Mouse (Mus musculus) heart, embryonic 15.5 days (tissue): ENCODE measurements around the gene Tmem150b. TPM values are rescaled to one million over a fixed set of nuclear protein-coding genes. Genes with fewer than 3 reads are reported as not detected.

Experiments used
- ATAC-seq: fragments of 200-750 bp; cut with Nextera tagmentation; replicated peaks from 2 replicates; pipeline ENCODE4 v1.8.0; 2017; ENCODE audit warnings: low read depth, moderate TSS enrichment; ENCODE audit not compliant: insufficient number of reproducible peaks, insufficient read depth, low FRiP score
- H3K27ac ChIP-seq: fragments of 300-500 bp; sonication (generic); 2 replicates; pipeline ENCODE4 v1.5.1; 2015; ENCODE audit warnings: mild to moderate bottlenecking, inconsistent platforms
- H3K27me3 ChIP-seq: fragments of 300-500 bp; sonication (generic); 2 replicates; pipeline ENCODE4 v1.6.1; 2015; ENCODE audit warnings: inconsistent platforms
- H3K36me3 ChIP-seq: fragments of 300-500 bp; sonication (generic); 2 replicates; pipeline ENCODE4 v1.6.1; 2015; ENCODE audit warnings: mild to moderate bottlenecking, inconsistent platforms
- H3K4me1 ChIP-seq: fragments of 300-500 bp; sonication (generic); replicated peaks from 2 replicates; pipeline ENCODE4 v1.6.1; 2015; ENCODE audit warnings: inconsistent platforms
- H3K4me2 ChIP-seq: fragments of 300-500 bp; sonication (generic); 2 replicates; pipeline ENCODE4 v1.6.1; 2015; ENCODE audit warnings: inconsistent platforms, mild to moderate bottlenecking, moderate library complexity
- H3K4me3 ChIP-seq: fragments of 300-500 bp; sonication (generic); 2 replicates; pipeline ENCODE4 v1.5.1; 2015; ENCODE audit warnings: mild to moderate bottlenecking, inconsistent platforms
- H3K9ac ChIP-seq: fragments of 300-500 bp; sonication (generic); 2 replicates; pipeline ENCODE4 v1.6.1; 2015; ENCODE audit warnings: mild to moderate bottlenecking, inconsistent platforms
- H3K9me3 ChIP-seq: fragments of 300-500 bp; sonication (generic); replicated peaks from 2 replicates; pipeline ENCODE4 v1.6.1; 2016; ENCODE audit warnings: inconsistent platforms
- WGBS: fragments of 180-500 bp; shearing (Covaris S2); methylation state at CpG from one replicate; pipeline ENCODE4 v1.1.7; 2015; ENCODE audit warnings: mixed read lengths; 5-methylcytosine and 5-hydroxymethylcytosine counted together
- polyA plus RNA-seq: library from polyadenylated mRNA; unstranded; fragments of >200 nt; fragmentation: Nextera tagmentation; extraction: Ambion mirVana; gene quantifications from 2 replicates; pipeline ENCODE4 v1.2.1, GENCODE M21; 2015

Gene Tmem150b
- polyA plus RNA-seq, 1 experiment from 2014 or later = 0.11 TPM

DNA sequence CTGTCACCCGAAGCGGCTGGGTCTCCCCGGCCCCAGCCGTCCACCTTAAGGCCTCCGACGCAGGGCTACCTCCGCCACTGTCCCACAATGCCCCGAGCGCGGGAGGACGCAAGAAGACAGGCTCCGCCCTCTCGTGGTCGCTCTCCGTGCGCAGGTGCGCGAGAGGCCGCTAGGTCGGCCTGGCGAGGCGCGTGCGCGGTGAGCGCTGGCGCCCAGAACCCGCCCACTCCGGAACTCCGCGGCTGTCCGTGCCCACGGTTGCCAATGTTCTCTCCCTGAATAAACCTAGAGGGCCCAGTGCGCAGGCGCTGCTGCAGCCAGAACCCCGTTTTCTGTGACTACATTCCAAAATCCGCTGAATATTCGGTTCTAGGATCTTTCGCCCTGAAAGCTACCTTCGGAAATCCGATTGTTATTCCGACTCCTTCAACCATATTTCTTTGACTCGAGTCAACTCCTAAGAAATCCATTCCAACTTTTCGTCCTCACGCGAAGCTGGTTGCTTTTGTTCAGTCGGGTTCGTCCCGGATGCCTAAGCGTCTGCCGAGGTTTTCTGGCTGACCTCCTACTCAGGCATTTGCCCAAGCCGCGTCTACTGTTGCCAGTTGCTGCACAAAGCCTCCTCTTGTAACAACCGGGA lies 66.0 kb downstream of the Tmem150b start, which contains the start of gene Ppp6r1:
Gene Ppp6r1 (minus strand): TSS at position 108 of the 640 bp plus-strand sequence.
- H3K4me1 ChIP-seq = peaks cover 34% of the 10 kb centered on the region
- peak within 1 kb of the TSS; percentile 98 for H3K9ac ChIP-seq

DNA sequence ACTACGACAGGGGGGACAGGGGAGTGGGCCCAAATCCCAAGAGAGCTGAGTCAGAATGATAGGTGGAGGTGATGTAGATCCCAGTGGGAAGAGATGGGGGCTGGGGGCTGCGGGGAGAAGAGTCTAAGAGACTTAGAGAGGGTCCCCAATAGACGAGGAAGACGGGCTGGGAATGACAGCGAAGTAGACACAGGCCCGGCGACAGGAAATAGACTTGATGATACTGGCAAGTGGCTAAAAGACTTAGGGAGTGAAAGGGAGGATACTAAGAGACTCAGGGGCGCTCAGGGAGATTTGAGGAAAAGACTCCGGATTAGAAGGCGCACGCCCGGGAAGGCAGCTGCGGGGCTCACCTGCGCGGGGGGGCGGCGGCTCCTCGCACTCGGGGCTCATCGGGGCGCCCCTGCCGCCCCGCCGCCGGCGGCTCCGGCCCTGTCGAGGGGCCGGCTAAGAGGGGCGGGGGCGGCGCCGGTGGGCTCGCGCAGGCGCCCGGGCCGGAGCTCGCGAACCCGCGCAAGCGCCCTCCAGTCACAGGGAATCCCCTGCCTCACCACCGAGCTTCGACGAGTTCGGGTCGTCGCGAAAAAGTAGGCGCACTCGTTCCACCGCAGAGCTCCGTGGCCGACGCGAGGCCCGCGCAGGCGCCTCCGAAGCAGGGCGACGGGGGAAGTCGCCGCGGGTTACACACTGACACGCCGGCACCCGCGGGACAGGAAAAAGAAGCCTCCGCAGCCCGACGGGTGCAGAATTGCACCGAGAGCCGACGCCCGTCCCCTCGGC lies 66.7 kb downstream of the Tmem150b start:
- Histone ChIP-seq H3K4me3 (peak overlapping the region; percentile 94), H3K9ac (peak overlapping the region; percentile 98), H3K27me3 (no peaks in the 10 kb centered on the region), H3K9me3 (no peaks in the 10 kb centered on the region), H3K4me1 (peaks cover 35% of the 10 kb centered on the region), H3K27ac (peak overlapping the region; percentile 96), H3K36me3 (peaks cover 2% of the 10 kb centered on the region), H3K4me2 (peak overlapping the region; percentile 86)
- WGBS = under 1% methylated on average over 62 of the region's 78 CpGs
- peak; percentile 66 for ATAC-seq

More for the DNA sequence above, 66.0 kb downstream of the Tmem150b start, which contains the start of gene Ppp6r1:
- Histone ChIP-seq H3K4me3 (peak within 1 kb of the TSS; percentile 94), H3K36me3 (peaks cover 8% of the 10 kb centered on the region), H3K4me2 (peak within 1 kb of the TSS; percentile 86), H3K27ac (peak within 1 kb of the TSS; percentile 96), H3K27me3 (no peaks in the 10 kb centered on the region), H3K9me3 (no peaks in the 10 kb centered on the region)
- WGBS = under 1% methylated on average over 53 of the region's 54 CpGs
- ATAC-seq = peak; percentile 97

DNA sequence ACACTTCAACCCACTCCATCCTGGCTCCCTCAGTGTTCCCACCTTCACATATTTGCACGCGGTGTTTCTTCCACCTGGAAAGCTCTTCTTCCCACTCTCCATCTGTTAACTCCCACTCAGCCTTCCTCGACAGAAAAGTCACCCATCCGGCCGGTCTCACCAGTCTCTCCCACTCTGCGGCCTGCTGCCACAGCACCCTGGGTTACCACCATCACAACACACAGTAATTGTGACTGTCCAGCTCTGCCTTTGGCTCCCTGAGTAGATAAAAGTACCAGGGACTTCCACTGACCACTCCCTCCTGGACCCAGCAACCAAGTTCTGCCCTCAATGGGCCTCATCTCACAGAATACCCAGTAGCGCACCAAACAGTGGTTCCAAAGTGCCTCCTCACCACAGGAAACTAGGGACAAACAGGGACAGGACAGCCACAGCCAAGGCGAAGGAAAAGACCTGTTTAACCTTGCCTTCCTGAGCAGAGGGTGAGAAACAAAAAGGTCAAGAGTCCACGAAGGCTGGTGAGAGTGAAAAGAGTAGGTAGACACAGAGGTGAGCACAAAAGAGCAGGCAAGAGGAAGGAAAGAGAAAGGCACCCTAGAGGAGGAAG lies 67.4 kb downstream of the Tmem150b start:
- no peak for ATAC-seq
- H3K9me3 ChIP-seq = no peaks in the 10 kb centered on the region
- WGBS = 27% methylated on average over 9 of the region's 9 CpGs
- H3K36me3 ChIP-seq = no peaks in the 10 kb centered on the region; the same call in 1 of the 2 replicates
- H3K9ac ChIP-seq = peak overlapping the region; percentile 98
- H3K4me1 ChIP-seq = peaks cover 38% of the 10 kb centered on the region
- H3K4me3 ChIP-seq = peak overlapping the region; percentile 94
- no peaks in the 10 kb centered on the region for H3K27me3 ChIP-seq
- H3K27ac ChIP-seq = peak overlapping the region; percentile 96
- H3K4me2 ChIP-seq = peak overlapping the region; percentile 86

Other genes with a start within 250 kb of the Tmem150b start
- 32.5 and 43.7 TPM in 2 replicates for gene Ppp1r12c, start 223.6 kb downstream of the Tmem150b start, polyA plus RNA-seq
- gene Tnnt1, start 208.9 kb downstream of the Tmem150b start, polyA plus RNA-seq = 255 and 278 TPM in 2 replicates
- 2,753 and 3,427 TPM in 2 replicates for gene Tnni3, start 201.0 kb downstream of the Tmem150b start, polyA plus RNA-seq
- gene Dnaaf3, start 192.8 kb downstream of the Tmem150b start, polyA plus RNA-seq = 0.96 and 1.2 TPM in 2 replicates
- 1.3 and 2.0 TPM in 2 replicates for gene Syt5, start 177.7 kb downstream of the Tmem150b start, polyA plus RNA-seq
- gene Ptprh, start 121.2 kb downstream of the Tmem150b start, polyA plus RNA-seq = not detected in 2 replicates
- 1.5 and 1.6 TPM in 2 replicates for gene Tmem86b, start 93.8 kb downstream of the Tmem150b start, polyA plus RNA-seq
- gene Ppp6r1, start 66.2 kb downstream of the Tmem150b start, polyA plus RNA-seq = 6.2 and 8.2 TPM in 2 replicates
- gene Hspbp1, start 40.2 kb downstream of the Tmem150b start, polyA plus RNA-seq = 71.7 and 81.2 TPM in 2 replicates
- 0.79 TPM in 2 replicates for gene Brsk1, start 34.6 kb downstream of the Tmem150b start, polyA plus RNA-seq
- gene Kmt5c, start 14.9 kb upstream of the Tmem150b start, polyA plus RNA-seq = 47.8 and 59.4 TPM in 2 replicates
- gene Cox6b2, start 27.8 kb upstream of the Tmem150b start, polyA plus RNA-seq = 34.9 and 35.6 TPM in 2 replicates
- gene Fam71e2, start 46.1 kb upstream of the Tmem150b start, polyA plus RNA-seq = not detected in 2 replicates
- gene Il11, start 57.6 kb upstream of the Tmem150b start, polyA plus RNA-seq = 0.06 TPM in 1 of 2 replicates, not detected in the other
- gene Tmem190, start 57.7 kb upstream of the Tmem150b start, polyA plus RNA-seq = 0.25 TPM in 1 of 2 replicates, not detected in the other
- 4.2 and 5.0 TPM in 2 replicates for gene Tmem238, start 64.4 kb upstream of the Tmem150b start, polyA plus RNA-seq
- 197 and 209 TPM in 2 replicates for gene Rpl28, start 67.6 kb upstream of the Tmem150b start, polyA plus RNA-seq
- gene Ube2s, start 87.3 kb upstream of the Tmem150b start, polyA plus RNA-seq = 283 and 347 TPM in 2 replicates
- gene Shisa7, start 119.4 kb upstream of the Tmem150b start, polyA plus RNA-seq = 0.05 and 0.14 TPM in 2 replicates
- gene Isoc2b, start 145.0 kb upstream of the Tmem150b start, polyA plus RNA-seq = 3.0 and 4.8 TPM in 2 replicates
- gene Isoc2a, start 151.9 kb upstream of the Tmem150b start, polyA plus RNA-seq = 1.3 and 1.6 TPM in 2 replicates
- gene Gm36210, start 181.3 kb upstream of the Tmem150b start, polyA plus RNA-seq = not detected in 2 replicates
- 2.1 and 3.0 TPM in 2 replicates for gene Zfp628, start 190.0 kb upstream of the Tmem150b start, polyA plus RNA-seq
- gene Nat14, start 196.8 kb upstream of the Tmem150b start, polyA plus RNA-seq = 4.2 and 5.3 TPM in 2 replicates
- gene Ssc5d, start 200.5 kb upstream of the Tmem150b start, polyA plus RNA-seq = 2.6 and 3.3 TPM in 2 replicates
- 4.8 and 5.3 TPM in 2 replicates for gene Sbk2, start 239.2 kb upstream of the Tmem150b start, polyA plus RNA-seq
- 0.33 and 0.55 TPM in 2 replicates for gene Sbk3, start 245.9 kb upstream of the Tmem150b start, polyA plus RNA-seq